ENCODE assay signal across 9 mouse cellular contexts in genomic region chr4:97868938-97869440, GRCm38 (mm10).
A peak's percentile ranks its signal among the peaks of the same experiment; 100 is the strongest.
DNase-seq lines count a peak whose midpoint lies in the region; ATAC-seq and TF ChIP-seq lines count a peak whose summit lies in the region.
"Had no signal": no experiment of that assay in that cellular context is flagged by ENCODE, and none has a peak within 500 bp of the region (broad histone marks: within the 10 kb centered on the region; RNA-seq: fewer than 3 reads in every experiment).

No protein-coding gene starts in this region.

- no peaks in the 10 kb centered on the region for H3K36me3 ChIP-seq in embryonic facial prominence, embryonic 11.5 days (replicated peaks; ENCODE audit: control insufficient read depth, insufficient read depth, low read depth, low read length)
- no peaks in the 10 kb centered on the region for H3K36me3 ChIP-seq in embryonic facial prominence, embryonic 10.5 days (replicated peaks)
- H3K36me3 ChIP-seq in intestine, postnatal 0 days (ENCODE audit: control insufficient read depth, insufficient read depth), result no peaks in the 10 kb centered on the region
- no peaks in the 10 kb centered on the region for H3K36me3 ChIP-seq in stomach, embryonic 14.5 days (ENCODE audit: control insufficient read depth, insufficient read depth, low read length)

- H3K27ac ChIP-seq in embryonic facial prominence, embryonic 11.5 days (replicated peaks; ENCODE audit: low read depth, low read length), result peak overlapping the region; percentile 47
- no peak overlapping the region; the same call in 1 of the 2 replicates for H3K27ac ChIP-seq in embryonic facial prominence, embryonic 10.5 days (replicated peaks)
- H3K27ac ChIP-seq in intestine, postnatal 0 days (ENCODE audit: low read depth, low read length), result peak overlapping the region; percentile 85
- peak overlapping the region; percentile 89 for H3K27ac ChIP-seq in stomach, embryonic 14.5 days (ENCODE audit: low read length)

- no peak for DNase-seq in embryonic facial prominence, embryonic 11.5 days (ENCODE audit: low spot score)
- DNase-seq in embryonic facial prominence, embryonic 10.5 days (ENCODE audit: low spot score), result no peak
- peak; percentile 98 to 99 for DNase-seq in cerebellum, postnatal 36 days
- peak; percentile 96 for DNase-seq in gastrocnemius, postnatal 25 days
- peak; percentile 91 to 97 for DNase-seq in left cerebral cortex, adult 9 months (ENCODE audit: low spot score in 2 of 2)

- no peak for ATAC-seq in embryonic facial prominence, embryonic 11.5 days (replicated peaks; ENCODE audit: insufficient number of reproducible peaks, low FRiP score, low TSS enrichment, low read depth)
- peak; percentile 71 for ATAC-seq in intestine, postnatal 0 days
- 0 out of 2 replicates have a peak, but pooled peaks have one; percentile 21 for ATAC-seq in megakaryocyte, adult 5-6 weeks (ENCODE audit: poor library complexity, severe bottlenecking)
- peak; percentile 79; the same call in 1 of the 2 replicates for ATAC-seq in stomach, embryonic 14.5 days (ENCODE audit: insufficient number of reproducible peaks, insufficient read depth, low FRiP score, low read depth)

- H3K4me3 ChIP-seq in embryonic facial prominence, embryonic 11.5 days (ENCODE audit: low read depth, low read length), result no peak overlapping the region
- no peak overlapping the region for H3K4me3 ChIP-seq in embryonic facial prominence, embryonic 10.5 days
- peak overlapping the region; percentile 15 for H3K4me3 ChIP-seq in intestine, postnatal 0 days (ENCODE audit: low read depth, low read length)
- peak overlapping the region; percentile 10; the same call in 1 of the 2 replicates for H3K4me3 ChIP-seq in stomach, embryonic 14.5 days (ENCODE audit: low read depth, low read length)
- H3K4me3 ChIP-seq: megakaryocyte, embryonic 14.5 days had no signal

- TF ChIP-seq CTCF in intestine, postnatal 0 days (IDR thresholded peaks at IDR 0.05; ENCODE audit: low read depth), result no peak

- 85% methylated on average over 27 of the region's 27 CpGs for WGBS in embryonic facial prominence, embryonic 11.5 days
- 90% methylated on average over 27 of the region's 27 CpGs for WGBS in embryonic facial prominence, embryonic 10.5 days
- 58% methylated on average over 27 of the region's 27 CpGs for WGBS in intestine, postnatal 0 days
- WGBS in stomach, embryonic 14.5 days, result 54% methylated on average over 27 of the region's 27 CpGs

- H3K9me3 ChIP-seq in embryonic facial prominence, embryonic 11.5 days (replicated peaks; ENCODE audit: control insufficient read depth, low read length), result no peaks in the 10 kb centered on the region
- H3K9me3 ChIP-seq in embryonic facial prominence, embryonic 10.5 days, result no peaks in the 10 kb centered on the region
- no peaks in the 10 kb centered on the region for H3K9me3 ChIP-seq in intestine, postnatal 0 days (ENCODE audit: control insufficient read depth)
- no peaks in the 10 kb centered on the region for H3K9me3 ChIP-seq in stomach, embryonic 14.5 days (ENCODE audit: control insufficient read depth, low read depth, low read length)

- no peak overlapping the region for H3K4me2 ChIP-seq in embryonic facial prominence, embryonic 11.5 days (ENCODE audit: low read depth, low read length)
- H3K4me2 ChIP-seq in intestine, postnatal 0 days (replicated peaks; ENCODE audit: low read depth), result peak overlapping the region; percentile 51
- peak overlapping the region; percentile 29 for H3K4me2 ChIP-seq in stomach, embryonic 14.5 days (replicated peaks; ENCODE audit: low read depth, low read length)

- peaks cover 4% of the 10 kb centered on the region for H3K4me1 ChIP-seq in embryonic facial prominence, embryonic 11.5 days (ENCODE audit: control insufficient read depth, insufficient read depth, low read length)
- peaks cover 21% of the 10 kb centered on the region for H3K4me1 ChIP-seq in embryonic facial prominence, embryonic 10.5 days
- no peaks in the 10 kb centered on the region for H3K4me1 ChIP-seq in intestine, postnatal 0 days (replicated peaks; ENCODE audit: control insufficient read depth, insufficient read depth, low read length)
- H3K4me1 ChIP-seq in stomach, embryonic 14.5 days (ENCODE audit: control insufficient read depth, insufficient read depth, low read length), result peaks cover 22% of the 10 kb centered on the region

- no peak overlapping the region for H3K9ac ChIP-seq in embryonic facial prominence, embryonic 11.5 days (replicated peaks; ENCODE audit: low read length)
- H3K9ac ChIP-seq in intestine, postnatal 0 days (ENCODE audit: low read depth, low read length), result no peak overlapping the region
- 0 out of 2 replicates have a peak overlapping the region, but pooled peaks have one; percentile 4 for H3K9ac ChIP-seq in stomach, embryonic 14.5 days (replicated peaks; ENCODE audit: low read depth, low read length)

- H3K27me3 ChIP-seq in embryonic facial prominence, embryonic 11.5 days (ENCODE audit: control insufficient read depth, insufficient read depth, low read length), result no peaks in the 10 kb centered on the region
- H3K27me3 ChIP-seq in embryonic facial prominence, embryonic 10.5 days (replicated peaks; ENCODE audit: low read depth, poor library complexity, severe bottlenecking), result no peaks in the 10 kb centered on the region
- H3K27me3 ChIP-seq in intestine, postnatal 0 days (replicated peaks; ENCODE audit: control insufficient read depth, insufficient read depth, low read length), result no peaks in the 10 kb centered on the region
- no peaks in the 10 kb centered on the region for H3K27me3 ChIP-seq in stomach, embryonic 14.5 days (ENCODE audit: control insufficient read depth, insufficient read depth, low read length)

Comparison
In these comparisons a context has a peak if more than half of its experiments do, and no peak if none do; other contexts are left out.
1. DNase-seq: peak in cerebellum, postnatal 36 days (2 of 2), gastrocnemius, postnatal 25 days (single experiment) and left cerebral cortex, adult 9 months (2 of 2); none in embryonic facial prominence, embryonic 11.5 days (single experiment) and embryonic facial prominence, embryonic 10.5 days (single experiment).
2. H3K4me3 ChIP-seq: peak in intestine, postnatal 0 days (single experiment) and stomach, embryonic 14.5 days (single experiment); none in embryonic facial prominence, embryonic 11.5 days (single experiment) and embryonic facial prominence, embryonic 10.5 days (single experiment).